Mouse (Mus musculus) midbrain, embryonic 15.5 days (tissue): ENCODE data around the gene Mtm1. TPM values are rescaled to one million over a fixed set of nuclear protein-coding genes. Genes with fewer than 3 reads are reported as not detected.
"Not testable (repeated sequence)": the region's sequence is repeated elsewhere in the genome, so short reads cannot be mapped to it uniquely, and the experiment has no call there.

Experiments used
- ATAC-seq: fragments of 200-750 bp; cut with Nextera tagmentation; replicated peaks from 2 replicates; pipeline ENCODE4 v1.8.0; 2017; ENCODE audit warnings: moderate TSS enrichment
- H3K27ac ChIP-seq: fragments of 300-500 bp; sonication (generic); 2 replicates; pipeline ENCODE4 v1.5.1; 2015; ENCODE audit warnings: mild to moderate bottlenecking, inconsistent platforms
- H3K27me3 ChIP-seq: fragments of 300-500 bp; sonication (generic); replicated peaks from 2 replicates; pipeline ENCODE4 v1.6.1; 2015; ENCODE audit warnings: inconsistent platforms
- H3K36me3 ChIP-seq: fragments of 300-500 bp; sonication (generic); replicated peaks from 2 replicates; pipeline ENCODE4 v1.6.1; 2015; ENCODE audit warnings: inconsistent platforms
- H3K4me1 ChIP-seq: fragments of 300-500 bp; sonication (generic); 2 replicates; pipeline ENCODE4 v1.6.1; 2015; ENCODE audit warnings: inconsistent platforms
- H3K4me2 ChIP-seq: fragments of 300-500 bp; sonication (generic); 2 replicates; pipeline ENCODE4 v1.6.1; 2015; ENCODE audit warnings: inconsistent platforms, mild to moderate bottlenecking, moderate library complexity
- H3K4me3 ChIP-seq: fragments of 300-500 bp; sonication (generic); 2 replicates; pipeline ENCODE4 v1.5.1; 2015; ENCODE audit warnings: mild to moderate bottlenecking, inconsistent platforms
- H3K9ac ChIP-seq: fragments of 300-500 bp; sonication (generic); 2 replicates; pipeline ENCODE4 v1.6.1; 2015; ENCODE audit warnings: mild to moderate bottlenecking, inconsistent platforms
- H3K9me3 ChIP-seq: fragments of 300-500 bp; sonication (generic); 2 replicates; pipeline ENCODE4 v1.6.1; 2016; ENCODE audit warnings: inconsistent platforms
- WGBS: fragments of 180-500 bp; shearing (Covaris S2); methylation state at CpG from one replicate; pipeline ENCODE4 v1.1.7; 2015; ENCODE audit warnings: mixed read lengths; 5-methylcytosine and 5-hydroxymethylcytosine counted together
- polyA plus RNA-seq: library from polyadenylated mRNA; unstranded; fragments of >200 nt; fragmentation: Nextera tagmentation; extraction: Ambion mirVana; gene quantifications from 2 replicates; pipeline ENCODE4 v1.2.1, GENCODE M21; 2015

The Mtm1 gene
- polyA plus RNA-seq, 1 experiment from 2014 or later, result 5.5 TPM

DNA sequence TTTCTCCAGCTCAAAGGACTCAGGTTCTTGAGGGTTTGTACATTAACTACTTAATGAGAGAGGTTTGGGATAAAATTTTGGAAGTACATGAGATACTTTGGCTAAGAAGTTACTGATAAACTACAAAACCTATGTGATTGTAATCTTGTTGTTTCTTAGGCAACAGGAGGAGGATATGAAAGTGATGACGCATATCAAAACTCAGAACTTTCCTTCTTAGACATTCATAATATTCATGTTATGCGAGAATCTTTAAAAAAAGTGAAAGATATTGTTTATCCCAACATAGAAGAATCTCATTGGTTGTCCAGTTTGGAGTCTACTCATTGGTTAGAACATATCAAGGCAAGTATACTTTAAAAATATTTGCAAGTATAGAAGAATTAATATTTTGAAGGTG is 85.4 kb downstream of the Mtm1 start:
- WGBS, result 84% methylated on average over 2 of the region's 2 CpGs
- Histone ChIP-seq H3K27ac (no peak overlapping the region), H3K36me3 (no peaks in the 10 kb centered on the region), H3K4me3 (no peak overlapping the region), H3K27me3 (no peaks in the 10 kb centered on the region), H3K9ac (no peak overlapping the region), H3K4me2 (no peak overlapping the region), H3K9me3 (no peaks in the 10 kb centered on the region), H3K4me1 (no peaks in the 10 kb centered on the region)
- no peak for ATAC-seq

DNA sequence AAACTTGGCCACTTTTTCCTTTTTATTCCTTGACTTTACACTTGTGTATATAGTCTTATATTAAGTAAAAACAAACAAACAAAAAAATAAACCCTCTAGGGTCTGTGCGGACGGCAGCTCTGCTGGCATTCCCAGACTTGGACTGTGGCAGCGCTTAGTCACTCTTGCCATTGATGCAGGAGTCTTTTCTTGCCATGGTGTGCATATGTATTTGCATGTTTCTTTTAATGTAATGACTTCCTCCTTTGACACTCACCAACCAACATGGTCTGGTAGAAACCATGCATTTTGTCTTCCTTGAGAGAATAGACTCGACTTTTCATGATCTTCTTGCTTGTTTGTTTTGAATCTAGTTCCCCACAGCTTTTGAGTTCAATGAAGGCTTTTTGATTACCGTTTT is 91.6 kb downstream of the Mtm1 start:
- H3K27ac ChIP-seq, result no peak overlapping the region
- no peak overlapping the region for H3K9ac ChIP-seq
- H3K4me3 ChIP-seq, result no peak overlapping the region
- no peaks in the 10 kb centered on the region for H3K4me1 ChIP-seq
- no peaks in the 10 kb centered on the region for H3K9me3 ChIP-seq
- H3K36me3 ChIP-seq, result no peaks in the 10 kb centered on the region
- ATAC-seq, result no peak
- no peaks in the 10 kb centered on the region for H3K27me3 ChIP-seq
- 86% methylated on average over 5 of the region's 5 CpGs for WGBS
- no peak overlapping the region for H3K4me2 ChIP-seq

DNA sequence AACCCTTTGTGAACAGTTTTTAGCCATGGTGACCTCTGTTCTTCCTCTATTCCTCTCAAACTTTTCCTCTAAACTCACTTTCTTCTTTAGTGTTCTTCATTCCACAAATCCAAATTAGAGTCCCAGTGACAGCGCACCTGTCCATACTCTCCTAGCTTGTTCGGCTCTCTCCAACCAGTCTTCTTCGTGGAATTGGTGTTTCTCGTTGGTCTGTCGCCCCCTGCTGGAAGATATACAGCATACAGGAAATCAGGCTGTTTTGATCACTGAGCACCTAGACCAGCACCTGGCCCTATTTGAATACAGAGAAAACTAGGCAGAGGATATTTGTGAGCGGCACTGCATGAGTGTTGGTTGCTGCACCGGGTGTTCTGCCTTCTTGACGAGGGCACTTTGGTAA is 100.7 kb downstream of the Mtm1 start:
- ATAC-seq, result no peak; the same call in 1 of the 2 replicates
- 36% methylated on average over 8 of the region's 8 CpGs for WGBS
- H3K4me1 ChIP-seq, result no peaks in the 10 kb centered on the region
- H3K9ac ChIP-seq, result no peak overlapping the region
- no peak overlapping the region for H3K27ac ChIP-seq
- H3K4me2 ChIP-seq, result no peak overlapping the region
- no peaks in the 10 kb centered on the region for H3K9me3 ChIP-seq
- no peaks in the 10 kb centered on the region for H3K36me3 ChIP-seq
- no peak overlapping the region for H3K4me3 ChIP-seq
- no peaks in the 10 kb centered on the region for H3K27me3 ChIP-seq

DNA sequence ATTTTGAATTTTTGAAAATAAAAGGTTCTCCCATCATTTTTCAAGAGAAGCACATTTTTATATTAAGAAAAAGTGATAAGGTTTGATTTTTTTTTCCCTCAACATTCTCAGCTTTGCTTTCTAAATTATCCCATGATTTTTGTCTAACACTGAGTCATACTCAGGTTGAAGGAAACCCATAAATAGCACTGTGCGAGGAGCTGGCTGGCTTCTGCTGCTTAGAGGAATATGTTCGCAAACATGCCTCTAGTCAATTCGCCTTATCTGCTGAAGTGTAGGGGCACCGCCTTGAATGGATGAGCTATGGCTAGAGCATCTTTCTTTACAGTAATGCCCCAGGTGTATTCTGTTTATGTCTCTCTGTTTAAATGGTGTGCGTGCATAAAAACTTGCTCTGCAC is 103.8 kb downstream of the Mtm1 start:
- no peak for ATAC-seq
- Histone ChIP-seq H3K36me3 (no peaks in the 10 kb centered on the region), H3K27me3 (no peaks in the 10 kb centered on the region), H3K4me2 (no peak overlapping the region), H3K27ac (no peak overlapping the region), H3K4me3 (no peak overlapping the region), H3K9me3 (no peaks in the 10 kb centered on the region), H3K9ac (no peak overlapping the region), H3K4me1 (no peaks in the 10 kb centered on the region)
- WGBS, result 91% methylated on average over 5 of the region's 5 CpGs

DNA sequence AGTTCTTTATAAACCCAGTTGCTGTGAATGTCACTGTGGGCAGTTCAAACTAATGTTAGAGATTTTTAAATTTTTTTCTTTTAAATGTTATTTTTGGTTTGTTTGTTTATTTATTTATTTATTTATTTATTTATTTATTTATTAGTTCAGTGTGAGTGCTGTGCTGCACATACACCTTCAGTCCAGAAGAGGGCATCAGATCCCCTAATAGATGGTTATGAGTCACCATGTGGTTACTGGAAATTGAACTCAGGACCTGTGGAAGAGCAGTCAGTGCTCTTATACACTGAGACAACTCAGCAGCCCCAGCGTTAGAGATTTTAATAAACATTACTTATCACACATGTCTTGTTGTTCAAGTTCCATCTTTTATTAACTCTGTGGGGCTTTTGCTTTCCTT is 141.5 kb downstream of the Mtm1 start:
- H3K4me2 ChIP-seq, result no peak overlapping the region
- no peak for ATAC-seq
- H3K9me3 ChIP-seq, result no peaks in the 10 kb centered on the region
- H3K4me1 ChIP-seq, result no peaks in the 10 kb centered on the region
- no peak overlapping the region for H3K9ac ChIP-seq
- H3K4me3 ChIP-seq, result no peak overlapping the region
- no peaks in the 10 kb centered on the region for H3K27me3 ChIP-seq
- WGBS, result 74% methylated on average over 1 of the region's 1 CpGs
- H3K27ac ChIP-seq, result no peak overlapping the region
- no peaks in the 10 kb centered on the region for H3K36me3 ChIP-seq

DNA sequence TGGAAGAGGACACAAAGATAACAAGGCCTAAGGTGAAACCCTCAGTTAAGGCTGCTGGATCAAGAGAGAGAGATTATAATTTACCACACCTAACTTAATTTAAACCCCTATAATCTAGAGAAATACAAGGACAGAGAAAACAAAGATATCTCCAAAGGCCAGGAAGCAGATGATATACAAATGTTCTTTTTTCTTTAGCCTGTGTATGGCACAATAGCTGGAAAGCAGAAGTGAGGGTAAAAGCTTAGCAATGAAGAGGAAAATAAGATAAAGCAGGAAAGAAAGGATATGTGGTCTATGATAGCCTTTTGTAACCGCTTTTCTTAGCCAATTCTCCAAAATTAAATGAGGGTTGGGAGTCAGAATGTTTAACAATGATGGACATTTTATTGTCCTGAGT is 144.8 kb downstream of the Mtm1 start:
- no peak overlapping the region for H3K4me3 ChIP-seq
- no peak overlapping the region for H3K27ac ChIP-seq
- 58% methylated on average over 1 of the region's 1 CpGs for WGBS
- H3K4me1 ChIP-seq, result no peaks in the 10 kb centered on the region
- H3K27me3 ChIP-seq, result no peaks in the 10 kb centered on the region
- H3K9me3 ChIP-seq, result no peaks in the 10 kb centered on the region
- ATAC-seq, result no peak
- H3K36me3 ChIP-seq, result no peaks in the 10 kb centered on the region
- H3K9ac ChIP-seq, result no peak overlapping the region
- H3K4me2 ChIP-seq, result no peak overlapping the region

DNA sequence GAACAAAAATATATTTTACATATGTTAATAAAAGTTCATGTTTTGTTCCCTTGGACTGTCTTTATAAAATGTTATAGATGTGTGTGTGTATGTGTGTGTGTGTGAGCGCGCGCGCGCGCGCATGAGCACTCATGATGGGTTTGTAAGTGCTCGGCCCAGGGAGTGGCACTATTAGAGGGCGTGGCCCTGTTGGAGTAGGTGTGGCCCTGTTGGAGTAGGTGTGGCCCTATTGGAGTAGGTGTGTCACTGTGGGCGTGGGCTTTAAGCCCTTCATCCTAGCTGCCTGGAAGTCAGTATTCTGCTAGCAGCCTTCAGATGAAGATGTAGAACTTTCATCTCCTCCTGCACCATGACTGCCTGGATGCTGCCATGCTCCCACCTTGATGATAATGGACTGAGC is 151.2 kb downstream of the Mtm1 start:
- H3K4me3 ChIP-seq, H3K36me3 ChIP-seq, H3K9me3 ChIP-seq, H3K27ac ChIP-seq, H3K4me2 ChIP-seq, H3K27me3 ChIP-seq, H3K4me1 ChIP-seq, H3K9ac ChIP-seq, ATAC-seq: not testable (repeated sequence)
- WGBS, result 92% methylated on average over 10 of the region's 10 CpGs

DNA sequence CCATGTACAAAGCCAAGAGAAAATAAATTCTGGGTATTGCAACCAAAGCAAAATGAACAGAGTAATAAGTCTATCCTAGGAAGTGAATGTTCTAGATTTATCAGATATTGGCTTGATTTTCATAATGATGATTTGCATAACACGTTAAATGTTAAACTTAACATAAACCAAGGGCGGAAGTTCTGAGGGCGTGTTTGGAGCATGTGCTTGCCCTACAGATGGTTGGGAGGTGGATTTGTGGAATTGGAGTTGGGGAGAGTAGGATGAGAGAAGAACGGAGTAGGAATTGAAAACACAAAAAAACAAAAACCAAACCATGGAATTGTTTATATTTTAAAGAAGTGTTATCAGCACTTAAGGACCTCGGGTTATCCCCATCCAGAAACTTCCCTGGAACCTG is 153.5 kb downstream of the Mtm1 start:
- Histone ChIP-seq H3K36me3 (no peaks in the 10 kb centered on the region), H3K9ac (peak overlapping the region; percentile 67), H3K4me1 (0 out of 2 replicates have a peak, but pooled peaks cover 2% of the 10 kb centered on the region), H3K4me2 (peak overlapping the region; percentile 51), H3K27me3 (no peaks in the 10 kb centered on the region), H3K9me3 (no peaks in the 10 kb centered on the region), H3K4me3 (peak overlapping the region; percentile 69), H3K27ac (no peak overlapping the region)
- 72% methylated on average over 5 of the region's 5 CpGs for WGBS
- ATAC-seq, result no peak

DNA sequence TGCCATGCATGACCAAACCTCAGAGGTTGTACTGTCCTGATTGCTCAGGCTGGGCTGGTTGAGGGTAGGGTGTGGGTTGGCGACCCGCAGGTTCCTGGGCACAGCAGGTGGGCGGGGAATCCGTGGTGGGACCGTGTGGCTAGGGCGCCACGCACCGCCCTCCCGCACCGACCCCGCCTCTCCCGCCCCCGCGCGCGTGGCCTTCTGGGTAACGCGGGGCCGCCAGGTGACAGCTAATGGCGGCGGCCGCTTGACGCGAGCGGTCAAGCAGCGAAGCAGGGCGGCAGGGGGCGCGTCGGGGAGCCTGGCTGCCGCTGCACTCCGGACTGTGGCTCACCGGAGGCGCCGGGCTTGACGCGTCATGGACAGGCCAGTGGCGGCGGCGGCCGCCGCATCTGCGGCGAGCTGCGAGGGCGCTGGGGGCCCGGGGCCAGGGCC is 154.0 kb downstream of the Mtm1 start, which contains the start of gene Mtmr1:
Gene Mtmr1 (plus strand): TSS at position 207 of the 438 bp plus-strand sequence.
- Histone ChIP-seq H3K9me3 (no peaks in the 10 kb centered on the region), H3K27ac (peak within 1 kb of the TSS; percentile 82), H3K36me3 (no peaks in the 10 kb centered on the region), H3K4me2 (peak within 1 kb of the TSS; percentile 51), H3K27me3 (no peaks in the 10 kb centered on the region), H3K4me1 (0 out of 2 replicates have a peak, but pooled peaks cover 2% of the 10 kb centered on the region), H3K4me3 (peak within 1 kb of the TSS; percentile 69), H3K9ac (peak within 1 kb of the TSS; percentile 67)
- 9% methylated on average over 30 of the region's 47 CpGs for WGBS
- peak; percentile 95 for ATAC-seq

DNA sequence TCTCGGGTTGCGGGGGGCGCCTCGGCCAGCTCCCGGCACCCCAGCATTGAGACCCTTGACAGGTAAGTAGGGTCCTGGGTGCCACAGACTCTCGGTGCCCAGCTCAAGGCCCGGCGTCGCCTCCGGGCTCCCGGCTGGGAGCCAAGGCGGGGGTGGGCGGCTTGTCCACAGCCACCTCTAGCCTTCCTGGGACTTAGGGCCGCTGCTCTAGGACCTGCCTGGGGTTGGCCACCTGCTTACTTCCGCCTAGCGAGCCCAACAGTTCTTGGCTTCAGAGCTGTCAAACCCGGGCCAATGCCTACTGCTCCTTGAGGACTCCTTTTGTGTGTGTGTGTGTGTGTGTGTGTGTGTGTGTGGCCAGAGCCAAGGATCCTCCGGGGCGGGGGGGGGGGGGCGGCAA is 154.4 kb downstream of the Mtm1 start:
- Histone ChIP-seq H3K36me3 (no peaks in the 10 kb centered on the region), H3K27me3 (no peaks in the 10 kb centered on the region), H3K4me1 (0 out of 2 replicates have a peak, but pooled peaks cover 2% of the 10 kb centered on the region), H3K4me3 (peak overlapping the region; percentile 69), H3K27ac (peak overlapping the region; percentile 82), H3K4me2 (peak overlapping the region; percentile 51), H3K9ac (peak overlapping the region; percentile 67), H3K9me3 (no peaks in the 10 kb centered on the region)
- 15% methylated on average over 17 of the region's 20 CpGs for WGBS
- ATAC-seq, result peak; percentile 78

Other genes starting within 250 kb of the Mtm1 start
- gene Mamld1, start 160.5 kb upstream of the Mtm1 start, polyA plus RNA-seq, result 5.4 and 5.6 TPM in 2 replicates
- 16.3 and 16.6 TPM in 2 replicates for gene Mtmr1, start 154.0 kb downstream of the Mtm1 start, polyA plus RNA-seq